Mouse (Mus musculus): ENCODE data around the gene Nova1. TPM values are rescaled to one million over a fixed set of nuclear protein-coding genes. Genes with fewer than 3 reads are reported as not detected.

The Nova1 gene
- 1.1 and 1.4 TPM in 2 replicates for polyA plus RNA-seq (2016; fragmentation: Nextera tagmentation; extraction: Ambion mirVana)

DNA sequence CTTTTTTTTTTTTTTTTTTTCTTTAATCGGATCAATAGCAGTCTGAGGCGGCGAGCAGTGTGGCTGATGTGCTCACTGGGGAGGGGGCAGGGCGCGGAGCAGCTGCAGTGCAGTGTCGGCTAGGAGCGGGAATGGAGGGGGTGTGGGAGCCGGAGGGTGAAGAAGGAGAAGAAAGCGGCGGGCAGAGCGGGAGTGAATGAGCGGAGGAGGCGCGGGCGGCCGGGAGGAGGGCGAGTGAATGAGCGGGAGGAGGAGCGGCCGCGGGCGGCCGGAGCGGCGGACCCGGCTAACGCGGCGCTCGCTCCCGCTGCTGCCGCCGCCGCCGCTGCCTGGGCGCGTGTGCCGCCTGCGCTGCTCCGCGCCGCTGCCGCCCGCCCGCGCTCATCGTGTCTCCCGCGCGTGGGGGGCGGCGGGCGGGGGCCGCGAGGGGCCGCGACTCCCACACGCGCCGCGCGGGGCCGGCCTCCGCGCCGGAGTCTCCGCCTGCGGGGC lies at the start of gene Nova1:
TSS of gene Nova1 (minus strand) at position 74 of the 492 bp plus-strand sequence.
- H3K4me3 ChIP-seq (replicated peaks), result peak within 1 kb of the TSS; percentile 70
- H3K27me3 ChIP-seq, result peaks cover 27% of the 10 kb centered on the region
- H3K27ac ChIP-seq, result peak within 1 kb of the TSS; percentile 78
- peak within 1 kb of the TSS; percentile 69 for H3K9ac ChIP-seq (replicated peaks)
- H3K9me3 ChIP-seq, result no peaks in the 10 kb centered on the region
- no peaks in the 10 kb centered on the region for H3K36me3 ChIP-seq
- no peaks in the 10 kb centered on the region for H3K4me1 ChIP-seq (replicated peaks)
- H3K4me2 ChIP-seq, result peak within 1 kb of the TSS; percentile 88
- ATAC-seq (ENCODE audit: insufficient number of reproducible peaks, insufficient read depth, low FRiP score, low TSS enrichment, low read depth), result peak; percentile 75
- under 1% methylated on average over 25 of the region's 68 CpGs for WGBS

- peaks cover 27% of the 10 kb centered on the region for H3K27me3 ChIP-seq
- ATAC-seq (ENCODE audit: insufficient number of reproducible peaks, insufficient read depth, low FRiP score, low TSS enrichment, low read depth), result peak; percentile 97
- H3K4me3 ChIP-seq (replicated peaks), result peak overlapping the region; percentile 70
- peak overlapping the region; percentile 70 for H3K4me2 ChIP-seq
- no peaks in the 10 kb centered on the region for H3K4me1 ChIP-seq (replicated peaks)
- under 1% methylated on average over 52 of the region's 57 CpGs for WGBS
- H3K36me3 ChIP-seq, result no peaks in the 10 kb centered on the region
- no peak overlapping the region for H3K27ac ChIP-seq
- H3K9me3 ChIP-seq, result no peaks in the 10 kb centered on the region
- peak overlapping the region; percentile 69; the same call in 1 of the 2 replicates for H3K9ac ChIP-seq (replicated peaks)
These were observed 756 bp upstream of the Nova1 start for GRCm38 (mm10) chr12:46819348-46820022.

- Histone ChIP-seq H3K4me3 (replicated peaks) (peak overlapping the region; percentile 70), H3K9ac (replicated peaks) (peak overlapping the region; percentile 69), H3K4me1 (replicated peaks) (no peaks in the 10 kb centered on the region), H3K36me3 (no peaks in the 10 kb centered on the region), H3K27ac (0 out of 2 replicates have a peak overlapping the region, but pooled peaks have one; percentile 17), H3K9me3 (no peaks in the 10 kb centered on the region), H3K4me2 (peak overlapping the region; percentile 88), H3K27me3 (peaks cover 27% of the 10 kb centered on the region)
- no peak for ATAC-seq (ENCODE audit: insufficient number of reproducible peaks, insufficient read depth, low FRiP score, low TSS enrichment, low read depth)
- under 1% methylated on average over 55 of the region's 61 CpGs for WGBS
These were observed 491 bp downstream of the Nova1 start for GRCm38 (mm10) chr12:46818021-46818855.

- Histone ChIP-seq H3K27me3 (peaks cover 27% of the 10 kb centered on the region), H3K9ac (replicated peaks) (no peak overlapping the region), H3K9me3 (no peaks in the 10 kb centered on the region), H3K27ac (no peak overlapping the region), H3K4me1 (replicated peaks) (no peaks in the 10 kb centered on the region), H3K4me3 (replicated peaks) (peak overlapping the region; percentile 70), H3K4me2 (peak overlapping the region; percentile 88), H3K36me3 (no peaks in the 10 kb centered on the region)
- ATAC-seq (ENCODE audit: insufficient number of reproducible peaks, insufficient read depth, low FRiP score, low TSS enrichment, low read depth), result no peak
- 18% methylated on average over 14 of the region's 14 CpGs for WGBS
These were observed 1.4 kb downstream of the Nova1 start for GRCm38 (mm10) chr12:46817211-46817803.

GRCm38 (mm10) chr12:46816291-46816690 lies 2.4 kb downstream of the Nova1 start:
- Histone ChIP-seq H3K4me2 (no peak overlapping the region), H3K27ac (no peak overlapping the region), H3K4me3 (replicated peaks) (no peak overlapping the region), H3K36me3 (no peaks in the 10 kb centered on the region), H3K27me3 (peaks cover 24% of the 10 kb centered on the region), H3K4me1 (replicated peaks) (no peaks in the 10 kb centered on the region), H3K9me3 (no peaks in the 10 kb centered on the region), H3K9ac (replicated peaks) (no peak overlapping the region)
- ATAC-seq (ENCODE audit: insufficient number of reproducible peaks, insufficient read depth, low FRiP score, low TSS enrichment, low read depth), result no peak
- 88% methylated on average over 3 of the region's 3 CpGs for WGBS

DNA sequence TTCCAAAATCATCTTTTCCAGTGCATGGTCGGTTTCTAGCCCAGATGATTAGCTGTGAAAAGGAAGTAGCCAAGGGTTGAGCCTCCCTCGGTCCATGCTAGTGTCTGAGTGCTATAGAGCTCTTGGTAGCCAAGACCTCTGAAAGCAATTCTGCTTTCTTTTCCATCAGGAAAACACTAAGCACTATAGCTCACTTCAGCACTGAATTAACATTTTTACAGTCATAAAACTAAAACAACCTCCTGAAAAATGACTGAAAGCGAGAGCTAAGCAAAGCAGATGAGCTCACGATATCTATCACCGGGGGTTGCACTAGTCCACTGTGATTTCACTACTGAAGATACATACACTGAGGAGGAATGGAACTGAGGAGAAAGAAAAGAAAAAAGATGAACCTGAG lies 3.0 kb downstream of the Nova1 start:
- no peak for ATAC-seq (ENCODE audit: insufficient number of reproducible peaks, insufficient read depth, low FRiP score, low TSS enrichment, low read depth)
- Histone ChIP-seq H3K4me3 (replicated peaks) (no peak overlapping the region), H3K27me3 (peaks cover 23% of the 10 kb centered on the region), H3K27ac (no peak overlapping the region), H3K9me3 (no peaks in the 10 kb centered on the region), H3K36me3 (no peaks in the 10 kb centered on the region), H3K9ac (replicated peaks) (no peak overlapping the region), H3K4me2 (no peak overlapping the region), H3K4me1 (replicated peaks) (no peaks in the 10 kb centered on the region)
- WGBS, result 85% methylated on average over 5 of the region's 5 CpGs

GRCm38 (mm10) chr12:46814820-46815219 lies 3.9 kb downstream of the Nova1 start:
- no peak overlapping the region for H3K4me2 ChIP-seq
- no peaks in the 10 kb centered on the region for H3K36me3 ChIP-seq
- H3K4me1 ChIP-seq (replicated peaks), result no peaks in the 10 kb centered on the region
- peaks cover 19% of the 10 kb centered on the region for H3K27me3 ChIP-seq
- no peak overlapping the region for H3K9ac ChIP-seq (replicated peaks)
- ATAC-seq (ENCODE audit: insufficient number of reproducible peaks, insufficient read depth, low FRiP score, low TSS enrichment, low read depth), result no peak
- H3K4me3 ChIP-seq (replicated peaks), result no peak overlapping the region
- no peaks in the 10 kb centered on the region for H3K9me3 ChIP-seq
- WGBS, result 87% methylated on average over 4 of the region's 4 CpGs
- H3K27ac ChIP-seq, result no peak overlapping the region

DNA sequence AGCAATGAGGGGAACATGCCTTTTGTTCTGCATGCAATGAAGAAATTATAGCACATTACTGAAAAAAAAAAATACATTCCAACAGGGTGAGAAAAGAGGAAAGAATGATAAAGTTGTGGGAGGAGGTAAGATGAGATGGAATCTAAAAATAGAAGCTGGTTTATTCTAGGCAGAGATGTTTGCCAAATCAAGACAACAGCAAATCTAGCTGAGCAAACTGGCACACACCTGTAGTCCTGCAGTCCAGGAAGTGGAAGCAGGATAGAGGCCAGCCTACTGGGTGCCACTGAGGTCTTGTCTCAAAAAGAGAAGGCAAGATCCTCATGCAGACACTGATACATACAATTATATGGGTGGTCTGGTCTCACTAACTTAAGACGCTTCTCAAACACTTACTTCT lies 17.4 kb downstream of the Nova1 start:
- no peak for ATAC-seq (ENCODE audit: insufficient number of reproducible peaks, insufficient read depth, low FRiP score, low TSS enrichment, low read depth)
- H3K4me1 ChIP-seq (replicated peaks), result no peaks in the 10 kb centered on the region
- no peaks in the 10 kb centered on the region for H3K36me3 ChIP-seq
- H3K4me3 ChIP-seq (replicated peaks), result no peak overlapping the region
- no peak overlapping the region for H3K9ac ChIP-seq (replicated peaks)
- no peaks in the 10 kb centered on the region for H3K9me3 ChIP-seq
- H3K4me2 ChIP-seq, result no peak overlapping the region
- 97% methylated on average over 1 of the region's 1 CpGs for WGBS
- H3K27me3 ChIP-seq, result no peaks in the 10 kb centered on the region
- H3K27ac ChIP-seq, result no peak overlapping the region

DNA sequence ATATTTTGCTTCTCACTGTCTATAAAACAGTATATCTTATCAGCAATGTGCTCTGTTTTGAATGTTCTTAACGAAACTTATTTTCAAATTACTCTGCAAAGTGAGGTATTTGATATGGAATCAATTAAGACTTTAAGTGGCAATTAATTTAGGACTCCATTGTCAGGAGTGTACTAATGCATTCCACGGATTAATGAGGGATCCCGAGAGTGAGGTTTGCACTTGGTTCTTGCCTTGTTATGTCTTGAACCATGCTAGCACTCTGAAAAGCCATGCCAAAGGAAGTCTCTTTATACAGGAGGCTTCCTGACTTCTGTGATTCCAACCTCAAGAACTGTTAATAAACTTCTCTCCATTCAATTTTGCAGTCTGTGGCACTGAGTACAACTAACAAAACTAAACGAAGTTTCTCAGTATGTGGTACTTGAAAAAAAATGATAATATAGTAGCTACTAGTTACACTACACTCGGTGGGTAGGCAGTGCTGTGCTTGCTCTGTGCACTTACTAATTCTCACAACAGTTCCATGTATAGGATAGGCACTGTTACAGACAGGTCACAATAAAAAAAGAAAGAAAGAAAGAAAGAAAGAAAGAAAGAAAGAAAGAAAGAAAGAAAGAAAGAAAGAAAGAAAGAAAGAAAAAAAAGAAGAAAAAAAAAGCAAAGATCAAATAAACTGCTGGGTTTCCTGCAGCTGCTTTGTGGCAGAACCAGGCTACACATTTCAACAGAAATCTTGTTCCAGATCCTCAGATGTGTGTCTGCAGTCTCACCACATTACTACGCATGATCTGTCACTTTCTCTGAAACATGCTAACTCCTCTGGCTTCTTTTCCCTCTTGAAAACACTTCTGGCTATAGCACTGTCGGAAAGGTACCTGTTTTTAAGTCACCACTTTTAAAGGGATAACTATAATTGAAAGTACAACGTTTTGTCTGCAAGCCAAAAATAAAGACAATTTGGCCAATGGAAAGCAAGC lies 36.1 kb downstream of the Nova1 start:
- WGBS, result 58% methylated on average over 8 of the region's 8 CpGs
- Histone ChIP-seq H3K27me3 (no peaks in the 10 kb centered on the region), H3K36me3 (no peaks in the 10 kb centered on the region), H3K9me3 (no peaks in the 10 kb centered on the region), H3K9ac (replicated peaks) (no peak overlapping the region), H3K4me3 (replicated peaks) (no peak overlapping the region), H3K27ac (no peak overlapping the region), H3K4me1 (replicated peaks) (no peaks in the 10 kb centered on the region), H3K4me2 (no peak overlapping the region)
- ATAC-seq (ENCODE audit: insufficient number of reproducible peaks, insufficient read depth, low FRiP score, low TSS enrichment, low read depth), result no peak

- Histone ChIP-seq H3K9me3 (no peaks in the 10 kb centered on the region), H3K4me2 (no peak overlapping the region), H3K27ac (no peak overlapping the region), H3K36me3 (no peaks in the 10 kb centered on the region), H3K27me3 (no peaks in the 10 kb centered on the region), H3K4me1 (replicated peaks) (no peaks in the 10 kb centered on the region), H3K4me3 (replicated peaks) (no peak overlapping the region), H3K9ac (replicated peaks) (no peak overlapping the region)
- no peak for ATAC-seq (ENCODE audit: insufficient number of reproducible peaks, insufficient read depth, low FRiP score, low TSS enrichment, low read depth)
These were observed 37.2 kb downstream of the Nova1 start for GRCm38 (mm10) chr12:46781481-46781880.

All from limb, embryonic 12.5 days (tissue).